Mouse (Mus musculus) liver, embryonic 14.5 days (tissue): ENCODE results near the gene Ryr1. TPM values are rescaled to one million over a fixed set of nuclear protein-coding genes. Genes with fewer than 3 reads are reported as not detected.

Experiments
- ATAC-seq: fragments of 200-750 bp; cut with Nextera tagmentation; 2 replicates; pipeline ENCODE4 v1.8.0; 2017; ENCODE audit warnings: moderate number of reproducible peaks, mild to moderate bottlenecking, moderate library complexity; ENCODE audit not compliant: insufficient read depth
- DNase-seq, 3 experiments: peaks; one replicate each; pipeline ENCODE4 v3.0.0-alpha.2; 2012 to 2013; ENCODE audit warnings: low read depth in 3 of 3, low spot score in 3 of 3
- H3K27ac ChIP-seq: fragments of 300-500 bp; sonication (generic); 2 replicates; pipeline ENCODE4 v1.5.1; 2014; ENCODE audit warnings: moderate library complexity, mild to moderate bottlenecking, control low read depth, inconsistent platforms
- H3K27me3 ChIP-seq: fragments of 300-500 bp; sonication (generic); 2 replicates; pipeline ENCODE4 v1.6.1; 2014; ENCODE audit warnings: mild to moderate bottlenecking, low read length, moderate library complexity; ENCODE audit not compliant: control insufficient read depth, insufficient read depth
- H3K36me3 ChIP-seq: fragments of 300-500 bp; sonication (generic); replicated peaks from 2 replicates; pipeline ENCODE4 v1.6.1; 2014; ENCODE audit warnings: low read depth; ENCODE audit not compliant: control insufficient read depth, insufficient read depth
- H3K4me1 ChIP-seq, 2 experiments: fragments of 200-500 bp in 1 of 2; fragments of 300-500 bp in 1 of 2; sonication (generic) in 1 of 2; replicated peaks; 2 replicates each; pipeline ENCODE4 v1.6.1; 2012 to 2014; ENCODE audit warnings: antibody characterized with exemption in 1 of 2, inconsistent platforms in 1 of 2, low read length in 1 of 2; ENCODE audit not compliant: control insufficient read depth in 2 of 2, insufficient read depth in 2 of 2
- H3K4me2 ChIP-seq: fragments of 300-500 bp; sonication (generic); 2 replicates; pipeline ENCODE4 v1.6.1; 2014; ENCODE audit warnings: low read depth, mild to moderate bottlenecking, control low read depth, moderate library complexity
- H3K4me3 ChIP-seq, 2 experiments: fragments of 200-500 bp in 1 of 2; fragments of 300-500 bp in 1 of 2; sonication (generic) in 1 of 2; 2 replicates each; pipeline ENCODE4 v1.5.1; 2012 to 2014; ENCODE audit warnings: low read depth in 2 of 2, low read length in 2 of 2, mild to moderate bottlenecking in 2 of 2, control low read depth in 1 of 2, inconsistent platforms in 1 of 2, moderate library complexity in 1 of 2; ENCODE audit not compliant: insufficient read depth in 1 of 2
- H3K9ac ChIP-seq: fragments of 300-500 bp; sonication (generic); replicated peaks from 2 replicates; pipeline ENCODE4 v1.6.1; 2014; ENCODE audit warnings: mild to moderate bottlenecking, control low read depth, moderate library complexity
- H3K9me3 ChIP-seq: fragments of 300-500 bp; sonication (generic); 2 replicates; pipeline ENCODE4 v1.6.1; 2016; ENCODE audit warnings: low read length, mixed read lengths; ENCODE audit not compliant: control insufficient read depth
- CTCF ChIP-seq: IDR thresholded peaks from 2 replicates; pipeline ENCODE4 v1.5.1; 2016; ENCODE audit warnings: antibody characterized with exemption, low read depth, control low read depth
- EP300 ChIP-seq: IDR thresholded peaks from 2 replicates; pipeline ENCODE4 v1.6.1; 2016; ENCODE audit warnings: antibody characterized with exemption, low read depth
- WGBS: fragments of 180-500 bp; shearing (Covaris S2); extraction: QIAGEN DNeasy Blood & Tissue Kit; methylation state at CpG from one replicate; pipeline ENCODE4 v1.1.7; 2014; ENCODE audit not compliant: insufficient replicate concordance; 5-methylcytosine and 5-hydroxymethylcytosine counted together
- polyA plus RNA-seq, 2 experiments: library from polyadenylated mRNA; depleted of rRNA in 1 of 2; stranded (reverse) in 1 of 2; unstranded in 1 of 2; fragments of >200 nt; fragmentation: Nextera tagmentation in 1 of 2; extraction: Ambion mirVana in 1 of 2; gene quantifications; 2 replicates each; pipeline versions ENCODE4 v1.2.1 to v1.2.3; 2012 to 2014

Ryr1 gene
- polyA plus RNA-seq, 2 experiments, result 0.06 to 0.08 TPM

- Histone ChIP-seq H3K4me1 (no peaks in the 10 kb centered on the region), H3K4me3 (no peak overlapping the region)
- 52% methylated on average over 16 of the region's 16 CpGs for WGBS
Observed at GRCm38 (mm10) chr7:29137429-29137828, 12.4 kb upstream of the Ryr1 start.

GRCm38 (mm10) chr7:29134693-29135386 is 9.9 kb upstream of the Ryr1 start, which contains the start of gene Rasgrp4:
Rasgrp4 (plus strand) TSS chr7:29134851.
- DNase-seq, result no peak
- no peak within 1 kb of the TSS for H3K4me3 ChIP-seq
- no peak within 1 kb of the TSS for H3K27ac ChIP-seq
- H3K36me3 ChIP-seq, result no peaks in the 10 kb centered on the region
- 4% methylated on average over 16 of the region's 20 CpGs for WGBS
- H3K27me3 ChIP-seq, result no peaks in the 10 kb centered on the region; the same call in 1 of the 2 replicates
- H3K4me1 ChIP-seq, result no peaks in the 10 kb centered on the region
- H3K9me3 ChIP-seq, result no peaks in the 10 kb centered on the region
- TF ChIP-seq EP300 (no peak), CTCF (no peak)
- H3K9ac ChIP-seq, result no peak within 1 kb of the TSS
- H3K4me2 ChIP-seq, result peak within 1 kb of the TSS; percentile 1; the same call in 1 of the 2 replicates
- no peak for ATAC-seq

More at GRCm38 (mm10) chr7:29137429-29137828, 12.4 kb upstream of the Ryr1 start:
- no peak for TF ChIP-seq CTCF
- no peak for TF ChIP-seq EP300
- Histone ChIP-seq H3K9ac (no peak overlapping the region), H3K27me3 (no peaks in the 10 kb centered on the region; the same call in 1 of the 2 replicates), H3K36me3 (no peaks in the 10 kb centered on the region), H3K4me2 (no peak overlapping the region), H3K9me3 (no peaks in the 10 kb centered on the region), H3K27ac (no peak overlapping the region)
- DNase-seq (no peak), ATAC-seq (no peak)

- Histone ChIP-seq H3K4me2 (peak overlapping the region; percentile 1; the same call in 1 of the 2 replicates), H3K9ac (no peak overlapping the region), H3K27me3 (no peaks in the 10 kb centered on the region; the same call in 1 of the 2 replicates), H3K9me3 (no peaks in the 10 kb centered on the region), H3K36me3 (no peaks in the 10 kb centered on the region), H3K4me1 (no peaks in the 10 kb centered on the region), H3K27ac (no peak overlapping the region), H3K4me3 (no peak overlapping the region)
- TF ChIP-seq CTCF, result no peak
- WGBS, result 4% methylated on average over 4 of the region's 4 CpGs
- ATAC-seq (no peak), DNase-seq (no peak)
Observed at GRCm38 (mm10) chr7:29134230-29134629, 9.3 kb upstream of the Ryr1 start.

GRCm38 (mm10) chr7:29128725-29129124 is 3.7 kb upstream of the Ryr1 start:
- no peaks in the 10 kb centered on the region; the same call in 1 of the 2 replicates for H3K27me3 ChIP-seq
- no peak for DNase-seq
- WGBS, result 56% methylated on average over 2 of the region's 2 CpGs
- peak; percentile 57 for TF ChIP-seq CTCF
- no peak for TF ChIP-seq EP300
- no peak overlapping the region for H3K27ac ChIP-seq
- H3K9me3 ChIP-seq, result no peaks in the 10 kb centered on the region
- no peak for ATAC-seq
- H3K4me3 ChIP-seq, result no peak overlapping the region
- H3K4me2 ChIP-seq, result no peak overlapping the region
- peaks cover 0 to 10% of the 10 kb centered on the region in 2 experiments; a peak in 3 of 4 replicates for H3K4me1 ChIP-seq
- no peak overlapping the region for H3K9ac ChIP-seq
- H3K36me3 ChIP-seq, result no peaks in the 10 kb centered on the region

GRCm38 (mm10) chr7:29126173-29126915 is 1.4 kb upstream of the Ryr1 start:
- Histone ChIP-seq H3K9me3 (no peaks in the 10 kb centered on the region), H3K4me1 (peaks cover 0 to 10% of the 10 kb centered on the region in 2 experiments; a peak in 3 of 4 replicates), H3K4me3 (no peak overlapping the region), H3K27ac (no peak overlapping the region), H3K27me3 (no peaks in the 10 kb centered on the region; the same call in 1 of the 2 replicates), H3K36me3 (no peaks in the 10 kb centered on the region), H3K4me2 (no peak overlapping the region), H3K9ac (no peak overlapping the region)
- ATAC-seq, result peak; percentile 33; the same call in 1 of the 2 replicates
- peak; percentile 24 to 48 (median 43) for DNase-seq
- TF ChIP-seq CTCF (peak; percentile 76), EP300 (no peak)
- WGBS, result 9% methylated on average over 7 of the region's 7 CpGs
